Mouse (Mus musculus): ENCODE data around the gene Anxa7. TPM values are rescaled to one million over a fixed set of nuclear protein-coding genes. Genes with fewer than 3 reads are reported as not detected.

Anxa7 gene
- 78.3 TPM for polyA plus RNA-seq (2014; fragmentation: Illumina TruSeq; extraction: RNeasy Lipid Tissue Mini Kit (QIAGEN cat#74804); ENCODE audit: low replicate concordance)

DNA sequence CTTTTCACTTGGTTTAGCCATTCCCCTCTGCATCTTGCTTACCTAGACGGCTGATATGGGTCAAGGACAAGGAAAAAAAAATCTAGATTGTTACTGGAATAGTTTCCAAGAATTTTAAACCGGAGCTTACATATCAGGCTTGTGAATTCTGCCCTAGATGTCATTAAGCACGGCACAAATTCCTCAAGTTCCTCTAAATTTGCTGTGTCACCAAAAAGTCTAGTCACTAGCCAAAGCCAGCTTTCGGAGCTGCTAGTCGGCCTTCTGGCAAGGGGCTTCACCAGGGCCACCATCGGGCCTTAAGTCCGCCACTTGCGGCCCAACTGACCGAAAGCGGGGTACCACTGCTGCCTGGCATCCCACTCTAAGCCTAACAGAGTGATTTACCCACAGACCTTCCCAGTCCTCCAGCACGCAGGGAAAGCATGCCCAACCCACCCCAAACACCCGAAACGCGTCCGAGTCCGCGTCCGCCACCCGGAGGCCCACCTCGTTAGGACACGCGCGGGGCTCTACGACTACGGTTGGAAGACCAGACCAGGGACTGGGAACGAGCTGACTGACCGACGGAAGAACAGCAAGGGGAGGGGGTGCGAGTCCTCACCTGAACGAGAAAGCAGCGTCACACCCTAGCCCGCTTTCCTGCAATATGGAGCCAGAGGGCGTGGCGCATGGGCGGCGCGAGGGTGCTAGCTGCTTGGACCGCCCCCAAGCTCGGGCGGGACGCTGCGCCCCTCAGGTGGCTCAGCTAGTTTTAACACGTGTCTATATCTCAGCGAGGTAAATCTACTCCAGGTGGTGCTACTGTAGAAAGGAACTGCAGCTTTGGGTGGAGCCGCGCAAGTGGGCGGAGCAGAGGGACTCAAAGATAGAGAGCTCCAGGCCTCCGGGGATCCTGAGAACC is at the start of gene Anxa7:
Gene Anxa7 (minus strand): TSS at position 843 of the 904 bp plus-strand sequence.

DNA sequence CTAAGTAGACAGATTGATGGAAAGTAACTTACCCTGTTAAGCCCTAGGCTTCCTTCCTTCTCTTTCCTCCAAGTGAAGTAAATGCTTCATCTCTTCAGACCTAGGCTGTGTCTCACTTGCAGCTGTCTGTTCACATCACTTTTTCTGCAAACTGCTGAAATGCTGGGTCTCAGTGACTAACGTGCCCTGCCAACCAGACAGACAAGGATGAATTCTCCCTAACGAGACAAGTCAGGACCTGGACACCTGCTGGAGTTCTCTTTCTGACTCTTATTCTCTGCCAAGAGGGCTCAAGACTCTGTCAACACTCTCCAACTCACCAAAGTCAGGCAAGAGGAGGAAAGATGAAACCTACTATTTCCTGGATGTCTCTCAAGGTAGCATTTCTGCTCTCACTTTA is 16.7 kb upstream of the Anxa7 start, which contains the start of gene Mss51:
Gene Mss51 (minus strand): TSS at position 299 of the 400 bp plus-strand sequence.

DNA sequence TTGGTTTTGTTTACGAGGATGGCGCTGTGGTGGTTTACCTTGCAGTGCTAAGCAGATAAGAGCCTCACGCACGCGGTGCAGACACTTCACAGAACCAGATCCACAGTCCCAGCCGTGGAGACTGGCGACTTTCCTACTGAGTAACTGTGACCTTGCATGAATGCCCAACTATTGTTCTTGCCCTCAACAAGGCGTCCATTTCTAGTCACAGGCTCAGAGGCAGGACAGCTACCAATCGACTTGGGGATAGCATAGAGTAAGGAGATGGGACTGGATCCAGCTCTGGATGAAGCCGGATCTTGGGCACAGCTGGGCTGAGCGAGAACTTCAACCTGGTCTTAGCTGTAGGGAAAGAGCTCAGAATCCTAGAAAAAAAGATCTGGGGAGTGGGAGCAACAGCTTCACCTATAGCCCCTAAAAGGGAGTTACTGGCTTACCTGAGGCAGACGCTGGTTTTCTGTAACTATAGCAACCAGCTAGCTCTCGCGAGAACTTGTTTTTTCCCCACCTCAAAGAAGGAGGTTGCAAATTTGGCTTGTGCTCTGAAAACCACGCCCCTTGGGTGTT is 28.1 kb downstream of the Anxa7 start, which contains the start of gene Cfap70:
Gene Cfap70 (minus strand): TSS at position 462 of the 567 bp plus-strand sequence.

Other genes starting within 250 kb of the Anxa7 start
- not detected for gene Kcnk16, start 210.9 kb downstream of the Anxa7 start, polyA plus RNA-seq (2014; fragmentation: Illumina TruSeq; extraction: RNeasy Lipid Tissue Mini Kit (QIAGEN cat#74804); ENCODE audit: low replicate concordance)
- 8.5 TPM for gene Nudt13, start 185.4 kb downstream of the Anxa7 start, polyA plus RNA-seq (2014; fragmentation: Illumina TruSeq; extraction: RNeasy Lipid Tissue Mini Kit (QIAGEN cat#74804); ENCODE audit: low replicate concordance)
- 11.0 TPM for gene Ecd, start 132.0 kb downstream of the Anxa7 start, polyA plus RNA-seq (2014; fragmentation: Illumina TruSeq; extraction: RNeasy Lipid Tissue Mini Kit (QIAGEN cat#74804); ENCODE audit: low replicate concordance)
- 32.9 TPM for gene Fam149b, start 132.0 kb downstream of the Anxa7 start, polyA plus RNA-seq (2014; fragmentation: Illumina TruSeq; extraction: RNeasy Lipid Tissue Mini Kit (QIAGEN cat#74804); ENCODE audit: low replicate concordance)
- gene Dnajc9, start 91.2 kb downstream of the Anxa7 start, polyA plus RNA-seq (2014; fragmentation: Illumina TruSeq; extraction: RNeasy Lipid Tissue Mini Kit (QIAGEN cat#74804); ENCODE audit: low replicate concordance), result 79.3 TPM
- 1.4 TPM for gene Mrps16, start 86.5 kb downstream of the Anxa7 start, polyA plus RNA-seq (2014; fragmentation: Illumina TruSeq; extraction: RNeasy Lipid Tissue Mini Kit (QIAGEN cat#74804); ENCODE audit: low replicate concordance)
- gene Cfap70, start 27.9 kb downstream of the Anxa7 start, polyA plus RNA-seq (2014; fragmentation: Illumina TruSeq; extraction: RNeasy Lipid Tissue Mini Kit (QIAGEN cat#74804); ENCODE audit: low replicate concordance), result not detected
- gene Mss51, start 16.8 kb upstream of the Anxa7 start, polyA plus RNA-seq (2014; fragmentation: Illumina TruSeq; extraction: RNeasy Lipid Tissue Mini Kit (QIAGEN cat#74804); ENCODE audit: low replicate concordance), result 2.3 TPM
- 151 TPM for gene Ppp3cb, start 66.4 kb upstream of the Anxa7 start, polyA plus RNA-seq (2014; fragmentation: Illumina TruSeq; extraction: RNeasy Lipid Tissue Mini Kit (QIAGEN cat#74804); ENCODE audit: low replicate concordance)
- 2.2 TPM for gene Usp54, start 160.9 kb upstream of the Anxa7 start, polyA plus RNA-seq (2014; fragmentation: Illumina TruSeq; extraction: RNeasy Lipid Tissue Mini Kit (QIAGEN cat#74804); ENCODE audit: low replicate concordance)
- gene Myoz1, start 176.4 kb upstream of the Anxa7 start, polyA plus RNA-seq (2014; fragmentation: Illumina TruSeq; extraction: RNeasy Lipid Tissue Mini Kit (QIAGEN cat#74804); ENCODE audit: low replicate concordance), result not detected
- gene Synpo2l, start 188.2 kb upstream of the Anxa7 start, polyA plus RNA-seq (2014; fragmentation: Illumina TruSeq; extraction: RNeasy Lipid Tissue Mini Kit (QIAGEN cat#74804); ENCODE audit: low replicate concordance), result not detected
- 42.0 TPM for gene Sec24c, start 194.2 kb upstream of the Anxa7 start, polyA plus RNA-seq (2014; fragmentation: Illumina TruSeq; extraction: RNeasy Lipid Tissue Mini Kit (QIAGEN cat#74804); ENCODE audit: low replicate concordance)
- 12.3 TPM for gene Fut11, start 214.8 kb upstream of the Anxa7 start, polyA plus RNA-seq (2014; fragmentation: Illumina TruSeq; extraction: RNeasy Lipid Tissue Mini Kit (QIAGEN cat#74804); ENCODE audit: low replicate concordance)
- 140 TPM for gene Chchd1, start 222.9 kb upstream of the Anxa7 start, polyA plus RNA-seq (2014; fragmentation: Illumina TruSeq; extraction: RNeasy Lipid Tissue Mini Kit (QIAGEN cat#74804); ENCODE audit: low replicate concordance)
- 3.4 TPM for gene Zswim8, start 227.4 kb upstream of the Anxa7 start, polyA plus RNA-seq (2014; fragmentation: Illumina TruSeq; extraction: RNeasy Lipid Tissue Mini Kit (QIAGEN cat#74804); ENCODE audit: low replicate concordance)

Measured in small intestine, adult 10 weeks (tissue).